Mouse (Mus musculus) ES-Bruce4 (cell line): ENCODE measurements around the gene Ndufb3.

Source experiments
- CTCF ChIP-seq: IDR thresholded peaks from one replicate; pipeline ENCODE4 v1.8.1; 2011; ENCODE audit warnings: low read depth, low read length
- POLR2A ChIP-seq: IDR thresholded peaks from one replicate; pipeline ENCODE4 v1.8.1; 2011; ENCODE audit warnings: low read length; ENCODE audit not compliant: insufficient read depth

DNA sequence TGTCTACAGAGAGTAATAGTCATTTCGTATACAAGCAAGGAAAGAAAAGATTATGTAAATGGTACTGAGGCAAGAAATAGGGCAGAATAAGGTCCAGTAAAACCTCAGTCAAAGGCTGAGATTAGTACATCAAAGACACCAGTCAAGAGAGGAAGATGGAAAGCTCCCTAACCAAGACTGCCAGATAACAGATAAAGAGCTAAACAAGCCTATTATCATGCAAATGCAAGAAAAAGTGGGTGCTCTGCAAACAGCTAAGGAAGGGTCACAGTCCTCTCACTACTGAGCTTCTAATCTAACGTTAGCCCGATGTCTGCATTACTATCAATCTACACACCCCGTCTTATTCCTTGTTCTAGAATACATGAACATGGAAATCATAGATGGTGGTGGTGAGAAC, 15.7 kb upstream of the Ndufb3 start:
- no peak for TF ChIP-seq POLR2A
- no peak for TF ChIP-seq CTCF
